Mouse (Mus musculus): Measurements from ENCODE around the gene Synm.

Gene Synm

DNA sequence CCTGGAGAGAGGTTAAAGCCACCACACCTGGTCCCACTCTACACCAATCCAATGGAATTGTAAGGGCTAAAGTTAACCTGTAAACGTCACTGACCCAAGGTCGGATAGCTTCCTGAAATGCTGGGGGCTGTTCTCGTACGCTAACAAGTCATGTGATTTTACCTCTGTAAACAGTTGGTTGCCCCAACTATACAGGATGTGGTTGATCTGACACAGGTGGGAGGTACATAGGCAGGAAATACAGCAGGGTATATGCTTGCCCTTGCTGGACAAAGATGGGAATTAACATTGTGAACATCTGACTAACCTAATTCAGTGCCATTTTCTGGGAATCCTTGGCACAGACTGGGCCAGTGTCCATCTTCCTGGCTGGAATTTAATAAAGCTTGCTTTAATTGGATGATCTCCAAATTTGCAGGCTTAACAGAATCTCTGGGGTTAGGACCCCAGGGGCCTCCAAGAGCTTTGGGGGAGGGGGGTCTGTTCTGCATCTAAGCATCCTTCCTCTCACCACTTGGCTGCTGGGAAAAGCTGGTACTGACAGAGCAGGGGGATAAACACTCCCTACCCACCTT lies 11.7 kb downstream of the Synm start:
- no peak for DNase-seq

DNA sequence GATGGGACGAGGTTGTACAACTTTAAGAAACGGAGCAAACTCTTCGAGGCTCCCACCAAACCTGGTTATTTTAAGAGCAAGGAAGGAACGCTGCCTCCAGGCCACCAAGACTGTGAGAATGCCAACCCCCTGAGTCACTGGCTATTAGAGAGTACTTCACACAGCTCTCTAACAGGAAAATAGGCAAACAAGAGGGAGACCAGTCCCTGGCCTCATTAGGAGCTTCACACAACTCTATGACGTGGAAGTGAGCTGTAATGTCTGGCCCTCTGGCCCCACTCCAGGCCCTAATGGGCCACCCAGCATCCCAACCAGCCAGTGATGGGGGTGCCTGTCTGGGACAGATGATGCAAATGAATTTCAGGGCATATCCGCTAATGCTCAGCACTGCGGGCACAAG lies 17.8 kb downstream of the Synm start:
- DNase-seq: peak; percentile 67

DNA sequence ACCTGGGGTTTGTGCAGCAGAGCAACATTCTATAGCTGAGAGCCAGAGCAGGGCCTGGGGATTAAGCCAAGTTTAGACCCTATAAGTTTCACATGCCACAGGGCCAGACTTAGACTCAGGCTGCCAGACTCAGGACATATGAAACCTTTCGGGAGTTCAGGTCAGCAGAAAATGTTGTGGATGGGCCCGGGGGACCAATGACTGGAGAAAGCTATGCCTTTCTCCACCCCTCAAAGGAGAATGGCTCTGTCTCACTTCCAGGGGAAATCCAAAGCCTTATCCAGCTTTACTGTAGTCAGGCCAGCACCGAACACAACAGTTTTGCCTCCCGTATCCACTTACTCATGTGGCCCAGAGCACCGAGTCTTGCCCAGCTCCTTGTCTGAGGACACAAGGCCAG lies 18.7 kb downstream of the Synm start:
- DNase-seq: no peak

DNA sequence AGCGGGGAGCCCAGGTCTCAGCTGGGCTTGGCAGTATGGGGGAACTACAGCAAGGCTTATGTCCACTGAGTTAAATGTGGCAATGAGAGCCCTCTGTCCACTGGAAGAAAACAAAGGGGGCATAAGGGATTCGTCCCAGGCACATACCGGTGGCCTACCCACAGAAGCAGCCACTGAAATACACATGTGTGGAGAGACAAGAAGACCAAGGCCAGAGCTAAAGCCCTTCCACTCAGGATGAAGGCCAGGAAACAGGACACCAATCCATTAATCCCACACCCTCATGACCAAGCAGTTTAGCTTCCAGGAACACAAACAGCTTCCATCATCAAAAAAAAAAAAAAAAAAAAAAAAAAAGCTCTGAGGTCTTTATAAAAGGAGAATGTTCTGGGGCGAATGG lies 19.2 kb downstream of the Synm start:
- no peak for DNase-seq

DNA sequence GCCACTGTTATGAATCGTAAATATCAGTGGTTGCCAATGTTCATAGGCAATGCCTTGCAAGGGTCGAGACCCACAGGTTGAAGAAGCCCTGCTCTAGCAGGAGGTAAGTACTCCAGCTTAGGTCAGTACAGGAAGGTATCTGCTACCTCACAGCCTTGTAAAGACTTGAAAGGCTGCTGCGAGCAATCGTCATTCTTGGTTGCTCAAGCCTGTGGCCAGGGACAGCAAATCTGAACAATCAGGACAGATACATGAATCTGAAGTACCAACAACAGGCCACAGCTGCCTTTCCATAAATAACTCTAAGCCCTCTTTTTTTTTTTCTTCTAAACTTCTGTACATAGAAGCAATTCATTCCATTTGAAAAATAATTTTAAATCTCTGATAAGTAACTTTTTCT lies 27.3 kb downstream of the Synm start:
- no peak for DNase-seq

DNA sequence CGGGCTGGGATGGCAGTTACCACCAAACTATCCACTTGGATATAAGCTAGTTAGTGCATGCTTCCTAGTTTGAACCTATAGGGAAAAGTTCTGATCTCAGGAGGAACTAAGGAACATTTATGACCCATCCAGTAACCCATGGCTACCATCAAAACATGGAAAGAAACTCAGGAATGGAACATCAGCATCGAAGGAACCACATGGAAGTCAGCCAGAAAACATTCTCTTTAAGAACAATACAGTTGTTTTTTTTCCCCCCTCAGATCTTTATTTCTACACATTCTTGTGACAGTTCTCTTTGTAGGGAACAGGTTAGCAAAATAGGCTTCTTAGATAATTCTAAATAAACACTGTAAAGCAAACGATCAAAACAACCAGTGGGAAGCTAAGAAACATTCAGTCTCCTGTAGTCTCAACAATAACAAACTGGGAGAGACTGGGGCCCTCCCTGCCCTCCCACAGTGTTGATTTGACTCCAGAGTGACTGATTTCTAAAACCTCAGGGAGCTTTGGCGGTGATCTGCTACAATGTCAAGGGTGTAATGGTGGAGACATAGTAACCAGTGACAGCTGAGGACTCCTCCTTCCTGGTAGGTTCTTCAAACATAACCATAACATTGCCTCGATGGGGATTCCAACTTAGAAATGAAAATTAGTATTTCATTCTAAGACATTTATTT lies 29.0 kb downstream of the Synm start:
- DNase-seq: no peak

DNA sequence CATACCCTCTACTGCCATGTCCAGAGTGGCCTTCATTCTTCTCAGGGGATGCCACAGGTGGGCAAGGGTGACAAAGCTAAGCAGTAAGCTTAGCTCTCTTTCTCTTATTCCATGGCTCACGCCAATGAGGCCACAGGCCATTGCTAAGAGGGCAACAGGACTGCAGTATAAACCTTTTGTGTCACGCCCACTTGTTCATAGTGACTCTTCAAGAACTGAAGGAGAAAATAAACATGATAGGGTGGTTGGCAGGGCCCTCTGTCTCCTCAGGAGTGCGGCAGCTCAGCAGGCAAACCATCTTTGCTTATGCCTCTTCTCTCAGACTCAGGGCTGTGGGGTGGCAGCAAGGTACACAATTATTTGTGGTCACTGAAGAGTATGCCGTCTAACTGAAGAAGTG lies 30.7 kb downstream of the Synm start:
- DNase-seq: no peak

DNA sequence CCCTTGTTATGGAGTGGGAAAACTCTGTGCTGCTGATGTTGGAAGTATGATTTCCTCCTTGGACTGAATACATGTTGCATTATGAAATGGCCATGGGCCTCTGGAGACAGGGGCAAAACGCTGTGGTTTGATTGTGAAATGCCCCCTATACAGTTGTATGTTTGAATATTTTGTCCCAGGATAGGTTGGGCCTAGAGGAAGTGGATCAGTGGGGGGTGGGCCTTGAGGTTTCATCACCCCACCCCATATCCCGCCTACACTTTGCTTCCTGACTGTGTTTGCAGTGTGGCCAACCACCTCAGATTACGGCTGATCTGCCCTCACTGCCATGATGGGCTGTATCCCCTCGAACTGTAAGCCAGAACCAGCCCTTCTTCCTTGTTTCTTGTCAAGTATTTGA lies 31.3 kb downstream of the Synm start:
- no peak for DNase-seq

DNA sequence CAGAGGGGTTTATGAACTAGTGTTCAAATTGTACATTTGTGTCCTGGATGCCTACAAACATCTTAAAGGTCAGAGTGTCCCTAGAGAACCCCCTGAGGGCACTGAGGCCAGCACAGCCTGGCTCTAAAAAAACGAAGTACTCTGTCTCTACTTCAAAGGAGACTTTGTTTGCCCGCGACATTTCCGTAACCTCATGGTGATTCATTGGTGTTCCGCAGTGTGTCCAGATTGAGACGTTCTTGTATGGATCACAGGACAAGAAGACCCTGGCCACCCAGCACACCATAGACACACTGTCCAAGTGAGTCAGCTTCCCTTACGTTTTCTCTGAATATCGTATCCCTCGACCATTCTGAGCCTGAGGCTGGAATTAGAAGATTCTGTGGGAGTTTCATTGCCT lies 34.5 kb downstream of the Synm start:
- no peak for DNase-seq

DNA sequence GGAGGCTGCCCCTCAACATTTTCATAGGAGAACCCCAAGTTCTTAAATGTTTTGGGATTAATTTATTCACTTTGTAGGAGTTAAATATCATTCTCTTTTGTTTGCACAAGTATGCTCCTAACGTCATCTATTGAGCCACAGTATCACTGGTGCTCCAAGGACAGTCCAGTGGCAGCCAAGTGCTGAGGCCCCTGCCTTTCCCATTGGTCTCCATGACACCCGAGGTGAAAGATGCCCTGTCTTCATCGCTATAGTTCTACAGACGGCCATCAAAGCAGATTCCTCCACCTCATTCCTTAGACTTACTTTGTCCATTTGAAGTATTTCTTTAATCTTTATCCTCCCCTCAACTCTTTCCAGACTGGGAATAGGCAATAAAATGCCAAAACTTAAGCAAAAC lies 35.0 kb downstream of the Synm start:
- DNase-seq: no peak

DNA sequence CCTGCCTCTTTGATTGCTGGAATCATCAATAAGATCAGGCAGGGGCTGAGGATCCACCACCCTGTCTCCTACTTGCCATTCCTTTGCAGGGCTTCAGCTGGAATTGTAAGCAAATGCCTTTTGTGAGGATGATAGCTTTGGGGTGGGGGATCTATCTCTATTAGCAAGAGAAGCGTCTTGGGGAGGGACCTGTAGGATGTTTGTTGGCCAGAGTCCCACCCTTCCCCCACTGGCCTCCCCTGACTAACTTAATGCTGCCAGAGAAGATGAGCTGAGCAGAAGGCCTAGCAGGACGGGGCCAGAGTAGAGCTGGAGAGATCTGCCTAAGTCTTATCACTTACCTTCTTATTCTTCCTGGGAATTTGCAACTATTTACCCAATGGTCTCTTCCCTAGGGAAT lies 37.4 kb downstream of the Synm start:
- DNase-seq: no peak

DNA sequence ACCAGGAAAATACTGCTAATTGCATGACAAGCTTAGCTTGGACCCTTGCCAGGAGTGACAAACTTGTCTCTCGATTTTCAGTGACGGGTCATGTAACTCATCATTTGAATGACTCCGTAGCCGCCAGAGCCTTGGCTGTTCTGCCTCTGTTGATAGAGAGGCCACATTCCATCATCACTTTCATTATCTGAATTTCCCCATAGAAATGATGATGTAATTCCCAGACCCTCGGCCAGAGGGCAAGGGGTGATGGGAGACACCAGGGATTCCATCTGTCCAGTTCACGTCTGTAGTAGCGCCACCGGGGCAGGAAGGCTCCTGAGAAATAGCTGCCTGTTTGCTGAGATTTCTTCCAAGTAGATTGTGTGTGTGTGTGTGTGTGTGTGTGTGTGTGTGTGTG lies 40.7 kb downstream of the Synm start:
- DNase-seq: peak; percentile 39

DNA sequence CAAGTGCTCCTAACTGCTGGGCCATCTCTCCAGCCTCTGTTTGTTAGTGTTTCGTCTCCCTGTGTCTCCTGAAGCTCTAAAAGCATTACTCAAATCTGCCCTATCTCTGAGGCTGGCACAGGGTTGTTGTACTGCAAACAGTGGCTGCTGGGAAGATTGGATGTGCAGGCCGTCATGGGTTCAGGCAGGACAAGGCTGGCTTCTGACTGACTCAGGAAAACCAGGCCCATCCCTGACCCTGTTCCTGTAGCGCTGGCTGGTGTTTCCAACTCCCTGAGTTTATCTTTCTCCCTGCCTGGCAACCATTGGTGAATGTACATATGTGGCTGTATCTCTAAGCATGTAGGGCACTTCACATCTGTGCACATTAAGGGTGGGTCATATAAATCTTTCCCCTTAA lies 42.0 kb downstream of the Synm start:
- no peak for DNase-seq

DNA sequence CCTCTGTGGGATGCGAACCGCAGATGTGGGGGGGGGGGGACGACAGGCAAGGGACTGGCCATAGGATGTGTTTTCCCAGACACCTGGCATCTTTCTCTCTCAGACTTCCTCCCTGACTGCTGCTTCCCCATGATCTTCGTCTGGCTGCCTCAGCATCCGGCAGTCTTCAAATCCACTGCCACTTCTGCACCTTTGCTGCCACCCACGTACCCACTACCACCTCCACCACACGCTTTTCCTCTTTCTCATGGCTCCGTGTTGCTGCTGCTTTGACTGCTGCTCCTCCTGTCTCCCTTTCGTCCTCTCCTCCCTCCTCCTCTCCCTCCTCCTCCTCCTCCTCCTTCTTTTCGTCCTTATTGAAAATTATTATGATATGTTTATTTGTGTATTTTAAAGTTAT lies 42.6 kb downstream of the Synm start:
- no peak for DNase-seq

DNA sequence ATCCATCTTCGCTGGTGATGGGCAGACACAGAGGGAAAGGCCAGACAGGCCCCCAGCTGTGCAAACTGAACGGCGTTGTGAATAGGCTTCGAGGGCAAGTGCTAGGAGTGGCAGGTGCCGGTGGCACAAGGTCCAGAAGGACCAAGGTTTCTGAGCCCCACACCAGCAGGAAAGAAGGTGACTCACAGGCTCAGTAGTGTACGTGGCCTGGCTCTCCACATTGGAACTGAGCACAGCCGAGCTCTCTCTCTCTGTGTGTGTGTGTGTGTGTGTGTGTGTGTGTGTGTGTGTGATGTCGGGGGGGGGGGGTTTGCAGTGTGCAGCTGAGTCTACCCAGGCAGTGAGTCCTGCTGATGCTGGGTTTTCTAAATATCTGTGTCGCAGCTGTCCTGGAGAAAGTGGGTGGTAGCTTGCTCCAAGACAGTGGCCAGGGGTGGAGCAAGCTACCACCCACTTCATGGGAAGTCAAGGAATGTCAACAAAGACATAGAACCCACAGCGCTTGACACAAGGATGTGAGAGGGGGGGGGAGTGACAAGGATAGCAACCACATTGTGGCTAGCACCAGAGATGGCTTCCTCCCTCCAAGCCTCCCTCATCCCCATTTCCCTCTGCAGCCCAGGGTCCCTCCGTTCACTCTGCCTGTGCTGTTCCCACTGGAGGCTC lies 43.2 kb downstream of the Synm start:
- peak; percentile 40 for DNase-seq

DNA sequence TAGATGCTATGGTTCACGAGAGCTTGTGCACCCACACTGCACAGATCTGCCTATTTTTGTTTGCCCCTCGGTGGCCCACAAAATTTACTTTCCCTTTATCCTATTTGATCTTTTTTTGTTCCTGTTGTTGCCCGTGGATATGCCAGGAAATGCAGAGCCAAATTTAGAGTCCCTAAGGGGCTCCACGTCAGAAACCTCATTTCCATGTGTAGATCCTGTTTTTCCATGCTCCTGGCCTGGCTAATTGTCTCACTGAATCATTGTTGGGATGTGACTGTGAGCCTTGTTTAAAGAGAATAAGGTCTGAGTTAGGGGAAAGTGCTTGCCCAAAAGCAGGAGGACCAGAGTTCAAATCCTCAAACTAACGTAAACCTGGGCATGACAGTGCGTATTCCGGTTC lies 44.4 kb downstream of the Synm start:
- DNase-seq: no peak

DNA sequence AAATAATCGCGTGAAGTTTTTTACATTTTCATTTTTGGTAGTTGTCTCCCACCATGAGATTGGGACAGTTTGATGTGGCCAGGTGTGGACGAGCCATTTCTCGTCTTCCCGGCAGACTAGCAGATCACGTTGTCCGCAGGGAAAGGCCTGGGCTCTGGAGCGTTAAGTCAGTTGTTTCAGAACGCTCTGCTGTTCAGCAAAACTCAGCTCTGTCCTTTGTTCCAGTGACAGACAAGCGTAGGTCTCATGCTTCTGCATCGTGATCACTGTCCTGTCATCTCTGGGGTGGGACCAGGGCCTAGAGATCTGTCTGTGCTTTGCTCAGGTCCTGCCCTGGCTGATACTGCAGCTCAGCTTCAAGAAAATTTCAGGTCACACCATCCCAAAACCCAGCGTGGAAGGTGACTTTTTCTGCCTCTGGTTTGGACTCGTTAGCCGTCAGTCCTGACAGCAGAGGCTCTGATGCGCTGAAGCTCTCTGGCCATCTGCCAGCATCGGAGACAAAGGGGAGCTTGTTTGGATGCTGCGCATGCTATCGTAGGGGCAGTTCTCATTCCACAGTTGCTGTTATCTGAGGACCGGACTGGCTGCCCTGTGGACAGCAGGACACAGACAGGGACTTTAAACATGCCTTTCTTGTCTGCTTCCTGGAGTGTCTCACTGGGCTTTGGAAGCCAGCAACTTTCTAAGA lies 45.6 kb downstream of the Synm start:
- peak; percentile 72 for DNase-seq

DNA sequence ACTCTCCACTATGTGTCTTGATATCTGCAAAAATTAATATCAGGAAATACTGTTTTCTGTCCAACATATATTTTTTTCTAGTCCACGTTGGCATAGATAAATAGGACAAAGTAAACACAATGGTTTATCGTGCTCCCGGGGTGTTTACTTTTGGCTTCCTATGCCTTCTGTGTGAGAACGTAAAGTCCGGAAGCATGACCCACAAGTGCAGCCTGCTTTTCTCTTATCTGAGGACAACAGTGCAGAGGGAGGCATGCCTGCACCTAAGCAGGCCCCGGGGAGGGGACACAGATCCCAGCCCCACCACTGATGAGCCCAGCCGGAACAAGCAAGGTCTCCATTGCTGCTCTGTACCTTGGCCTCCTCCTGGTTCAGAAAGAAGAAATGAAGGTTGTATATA lies 49.3 kb downstream of the Synm start:
- DNase-seq: peak; percentile 43

DNA sequence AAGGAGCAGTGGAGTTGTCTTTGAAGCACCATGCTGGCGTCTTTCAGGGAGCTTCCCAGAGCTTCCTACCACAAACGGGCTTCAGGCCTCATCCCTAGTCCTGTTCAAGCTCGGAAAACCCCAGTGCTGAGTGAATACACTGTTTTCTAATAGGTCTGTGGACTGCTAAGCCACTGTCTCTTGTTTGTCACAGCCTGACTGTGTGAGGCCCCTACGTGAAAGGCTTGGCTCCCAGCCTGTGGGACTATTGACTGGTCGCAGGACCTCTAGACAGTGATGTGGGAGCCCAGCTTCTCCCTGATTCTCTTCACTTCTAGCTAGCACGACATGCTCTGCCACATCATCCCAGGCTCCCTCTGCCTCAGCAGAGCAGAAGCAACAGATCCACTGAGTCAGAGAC lies 51.4 kb downstream of the Synm start:
- DNase-seq: no peak

DNA sequence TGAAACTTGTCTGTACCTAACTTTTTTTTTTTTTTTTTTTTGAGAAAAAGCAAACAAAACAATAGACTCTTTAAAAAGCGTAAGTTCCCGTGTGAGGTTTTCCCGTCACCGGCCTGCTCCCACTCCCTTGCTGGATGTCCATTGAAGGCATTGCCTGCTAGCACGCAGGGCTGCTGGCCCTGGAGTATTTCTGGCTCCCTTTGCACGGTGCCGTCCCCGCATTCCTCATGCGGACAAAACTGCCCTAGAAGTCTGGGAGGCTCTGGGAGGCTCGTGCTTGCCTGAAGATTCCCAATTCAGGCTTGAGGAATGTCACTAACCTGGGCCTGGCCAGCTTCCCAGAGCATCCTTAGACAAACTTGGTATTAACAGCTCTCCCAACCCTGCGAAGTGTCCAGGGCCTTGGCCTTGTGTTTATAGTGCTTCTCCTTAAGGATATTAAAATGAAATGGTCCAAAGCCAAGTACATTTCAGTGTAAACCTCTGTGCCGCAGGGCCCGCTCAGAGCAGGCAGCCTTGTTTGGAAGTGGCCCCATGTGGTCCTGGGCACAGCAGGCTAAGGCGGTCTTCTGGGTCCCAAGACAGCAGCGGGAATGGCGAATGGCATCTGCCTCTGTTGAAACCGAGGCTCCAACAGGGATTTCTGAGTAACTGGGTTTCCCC lies 58.2 kb downstream of the Synm start:
- DNase-seq: no peak

DNA sequence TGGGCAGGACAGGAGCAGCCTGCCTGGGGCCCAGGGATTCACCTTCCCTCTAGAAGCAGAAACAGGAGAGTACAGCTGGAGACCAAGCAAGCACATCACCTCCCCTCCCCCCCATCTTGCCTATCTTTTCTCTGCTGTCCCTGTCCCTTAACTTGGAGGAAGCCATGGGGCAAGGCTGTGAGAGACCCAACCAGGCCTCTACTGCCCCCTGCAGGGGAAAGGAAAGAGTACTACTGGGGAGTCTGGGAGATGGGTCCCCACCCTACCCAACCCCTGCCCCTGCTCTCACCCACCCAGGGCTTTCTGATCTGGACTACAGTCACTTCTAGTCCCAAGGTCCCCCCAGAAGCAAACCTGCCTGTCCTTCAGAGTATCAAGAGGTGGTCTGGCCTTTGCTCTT lies 58.7 kb downstream of the Synm start:
- DNase-seq: peak; percentile 80

DNA sequence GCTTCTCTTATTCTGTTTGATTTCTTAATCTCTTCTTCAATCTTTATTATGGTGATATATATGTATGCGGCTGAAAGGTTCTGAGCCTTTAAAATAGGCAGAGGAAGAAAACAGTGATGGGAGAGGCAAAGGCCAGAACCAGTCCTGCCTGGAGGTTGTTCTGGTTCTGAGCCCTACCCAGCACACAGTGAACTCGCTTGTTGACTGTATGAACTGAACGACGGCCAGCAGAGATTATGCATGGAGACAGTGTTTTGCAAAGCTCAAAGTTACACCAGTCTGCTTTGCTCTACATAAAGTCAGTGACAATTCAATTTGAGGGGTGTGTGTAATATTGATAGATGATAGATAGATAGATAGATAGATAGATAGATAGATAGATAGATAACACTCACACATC lies 60.2 kb downstream of the Synm start:
- DNase-seq: no peak

DNA sequence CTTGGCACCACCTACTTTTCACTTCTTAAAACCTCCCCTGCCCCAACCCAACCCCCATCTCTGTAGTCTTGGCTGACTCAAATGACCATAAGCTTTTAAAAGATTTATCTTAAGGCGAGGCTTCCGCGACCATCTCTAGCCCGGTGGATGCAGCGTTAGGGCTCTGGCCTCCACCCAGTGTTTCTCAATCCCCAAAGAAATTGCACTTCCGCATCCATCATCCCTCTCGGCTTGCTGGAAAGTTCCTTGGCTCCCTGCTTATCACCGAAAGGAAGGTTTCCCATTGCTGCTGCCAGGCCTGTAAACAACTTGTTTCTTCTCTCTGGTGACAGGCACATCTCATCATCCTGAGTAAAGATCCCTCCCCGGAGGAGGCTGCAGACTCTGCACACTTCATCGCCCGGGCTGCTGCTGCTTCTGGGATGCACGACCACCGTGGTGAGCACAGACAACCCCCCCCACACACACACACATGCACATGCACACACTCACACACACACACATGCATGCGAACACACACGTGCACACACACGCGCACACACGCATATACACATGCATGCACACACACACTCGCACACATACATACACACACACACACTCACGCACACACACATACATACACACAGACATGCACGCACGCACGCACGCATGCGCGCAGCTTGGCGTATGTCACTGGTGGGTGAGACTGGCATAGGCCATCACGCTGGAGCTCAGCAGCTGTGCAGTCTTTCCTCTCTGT lies 61.5 kb downstream of the Synm start:
- DNase-seq: peak; percentile 64
